Mouse (Mus musculus) T-helper 2 cell (primary cell): Measurements from ENCODE around the gene Cacna2d3.

Experiments used
- in situ Hi-C: fragments of 300-600 bp; cut with MboI, MseI; formaldehyde crosslinking; loops from one replicate; pipeline ENCODE4 v1.15.1; 2025; ENCODE audit warnings: high pct_unique_total_duplicates

The Cacna2d3 gene

DNA sequence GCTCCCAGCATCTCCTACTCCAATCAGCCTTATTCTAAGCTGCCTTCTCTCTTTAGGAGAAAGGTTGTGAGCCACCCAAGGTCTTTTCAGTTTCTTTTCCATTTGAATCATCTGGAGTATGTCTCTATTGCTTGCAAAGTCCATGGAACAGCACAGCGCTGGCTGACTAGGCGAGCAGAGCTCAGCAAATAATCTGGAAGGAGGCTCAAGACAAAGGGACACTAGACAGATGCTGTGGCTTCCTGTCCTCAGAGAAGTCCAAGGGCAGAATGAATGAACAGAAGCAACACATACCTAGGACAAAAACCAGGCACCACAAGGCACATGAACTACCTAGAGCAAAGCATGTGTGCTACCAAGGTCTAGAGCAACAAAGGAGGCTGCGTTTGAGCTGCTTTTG lies 328.8 kb downstream of the Cacna2d3 start:
- in situ Hi-C loops, result no loop called here

GRCm38 (mm10) chr14:29391489-29391888 lies 330.2 kb downstream of the Cacna2d3 start:
- in situ Hi-C loops, result no loop called here

DNA sequence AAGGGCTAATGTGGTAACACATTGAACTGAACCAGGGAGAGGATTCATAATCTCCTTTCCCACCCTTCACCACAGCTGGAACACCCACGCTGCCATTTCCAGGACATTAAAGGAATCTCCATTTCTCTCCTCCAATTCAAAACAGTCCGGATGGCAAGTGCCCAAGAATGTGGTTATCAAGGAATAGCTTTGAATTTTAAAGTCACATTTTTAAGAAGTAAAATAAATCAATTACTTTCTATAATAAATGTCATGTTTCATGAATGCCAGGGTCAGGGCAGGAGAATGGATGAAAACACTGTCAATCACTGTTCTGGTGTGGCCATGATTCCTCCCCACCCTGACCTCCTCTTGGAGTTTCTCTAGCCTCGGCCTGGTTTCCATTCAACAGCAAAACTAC lies 333.9 kb downstream of the Cacna2d3 start:
- in situ Hi-C loops, result no loop called here

GRCm38 (mm10) chr14:29385500-29385899 lies 336.2 kb downstream of the Cacna2d3 start:
- in situ Hi-C loops, result no loop called here

GRCm38 (mm10) chr14:29382786-29383185 lies 338.9 kb downstream of the Cacna2d3 start:
- in situ Hi-C loops, result no loop called here

DNA sequence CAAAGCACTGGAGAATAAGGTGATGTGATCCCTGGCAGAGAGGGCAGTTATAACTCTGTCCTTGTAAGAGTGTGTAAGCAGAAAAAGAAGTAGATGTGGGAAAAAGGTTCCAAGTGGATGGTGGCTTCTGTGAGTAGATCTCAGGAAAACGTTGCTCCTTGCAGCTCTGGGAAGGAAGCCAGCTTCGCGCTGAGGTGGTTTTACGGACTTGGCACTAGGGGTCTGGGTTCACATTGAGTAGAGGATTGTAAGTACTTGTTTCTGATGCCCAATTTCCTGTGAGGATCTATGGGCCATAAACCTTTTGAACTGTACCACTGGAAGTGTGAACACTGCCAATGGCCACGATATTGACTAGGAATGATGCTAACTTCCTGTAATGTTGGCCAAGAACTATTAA lies 354.8 kb downstream of the Cacna2d3 start:
- in situ Hi-C loops, result no loop called here

DNA sequence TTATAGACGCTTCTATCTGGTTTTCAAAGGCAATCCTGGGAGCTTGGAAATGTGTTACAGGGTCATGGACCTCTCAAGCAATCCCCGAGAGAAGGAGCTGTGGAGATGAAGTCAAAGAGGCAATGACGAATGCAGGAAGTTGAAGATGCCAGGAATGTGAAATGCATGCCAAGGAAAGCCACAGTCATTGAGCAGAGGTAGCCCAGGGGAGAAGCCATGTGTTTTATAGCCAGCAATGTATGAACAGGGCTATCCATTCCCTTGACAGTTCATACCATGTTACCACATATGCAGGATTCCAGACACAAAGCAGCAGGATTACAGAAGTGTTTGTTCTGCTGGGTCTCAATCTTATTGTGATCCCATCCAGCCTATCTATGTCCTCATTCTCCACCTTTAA lies 359.2 kb downstream of the Cacna2d3 start:
- in situ Hi-C loops, result no loop called here

GRCm38 (mm10) chr14:29350627-29351026 lies 371.0 kb downstream of the Cacna2d3 start:
- in situ Hi-C loops, result no loop called here

GRCm38 (mm10) chr14:29341581-29341980 lies 380.1 kb downstream of the Cacna2d3 start:
- in situ Hi-C loops, result no loop called here

- in situ Hi-C loops, result no loop called here
Observed at GRCm38 (mm10) chr14:29340728-29341127, 380.9 kb downstream of the Cacna2d3 start.

DNA sequence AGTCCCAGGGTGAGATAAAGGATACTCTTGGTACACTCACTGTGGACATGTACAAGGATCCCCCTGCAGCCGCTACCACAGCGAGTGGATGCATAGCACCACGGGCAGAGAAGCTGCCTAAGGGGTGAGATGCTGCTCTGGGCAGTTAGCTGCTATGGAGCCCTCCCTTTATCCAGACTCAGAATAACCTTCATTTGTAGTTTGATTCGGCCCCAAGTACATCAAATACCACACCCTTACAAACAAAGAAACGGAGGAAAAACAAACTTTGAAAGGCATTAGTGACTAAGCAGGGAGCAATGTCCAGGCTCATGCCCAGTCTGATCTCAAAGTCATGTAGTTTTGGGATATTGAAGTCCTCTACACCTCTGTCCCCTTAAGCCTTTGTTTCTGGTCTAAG lies 386.8 kb downstream of the Cacna2d3 start:
- in situ Hi-C loops, result no loop called here

DNA sequence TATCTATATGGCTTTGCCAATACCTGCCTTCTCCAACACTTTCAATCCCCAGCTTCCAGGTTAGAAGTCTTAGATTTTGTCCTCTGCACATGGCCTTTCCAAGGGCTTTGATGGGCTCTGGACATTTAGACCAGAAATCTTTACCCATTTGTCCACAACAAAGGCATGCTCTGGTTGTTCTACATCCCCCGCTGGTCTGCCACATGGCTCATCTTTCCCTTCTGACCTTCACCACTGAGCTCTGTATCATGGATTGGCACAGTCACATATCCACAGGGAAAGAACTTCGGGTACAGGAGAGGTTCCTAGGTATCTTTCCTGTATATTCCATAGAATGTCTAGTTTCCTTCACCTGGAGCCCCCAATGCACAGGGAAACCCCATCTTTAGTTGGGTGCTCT lies 387.4 kb downstream of the Cacna2d3 start:
- in situ Hi-C loops, result no loop called here

DNA sequence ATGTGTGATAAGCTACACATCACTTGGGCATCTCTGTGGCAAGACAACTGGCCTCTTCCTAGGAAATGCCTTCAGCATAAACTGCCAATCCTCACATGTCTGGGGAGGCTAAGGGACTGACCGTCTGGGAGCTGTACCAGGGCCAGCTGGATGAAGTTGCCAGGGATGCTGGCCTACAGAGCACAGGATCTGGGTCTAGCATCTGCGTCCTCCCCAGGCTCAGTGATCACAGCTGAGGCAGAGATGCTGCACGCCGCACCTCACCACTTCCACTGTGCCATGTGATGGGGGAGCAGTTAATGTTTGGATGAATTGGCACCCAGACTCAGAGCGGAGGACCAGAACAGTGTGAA lies 397.3 kb downstream of the Cacna2d3 start:
- in situ Hi-C loops, result no loop called here

DNA sequence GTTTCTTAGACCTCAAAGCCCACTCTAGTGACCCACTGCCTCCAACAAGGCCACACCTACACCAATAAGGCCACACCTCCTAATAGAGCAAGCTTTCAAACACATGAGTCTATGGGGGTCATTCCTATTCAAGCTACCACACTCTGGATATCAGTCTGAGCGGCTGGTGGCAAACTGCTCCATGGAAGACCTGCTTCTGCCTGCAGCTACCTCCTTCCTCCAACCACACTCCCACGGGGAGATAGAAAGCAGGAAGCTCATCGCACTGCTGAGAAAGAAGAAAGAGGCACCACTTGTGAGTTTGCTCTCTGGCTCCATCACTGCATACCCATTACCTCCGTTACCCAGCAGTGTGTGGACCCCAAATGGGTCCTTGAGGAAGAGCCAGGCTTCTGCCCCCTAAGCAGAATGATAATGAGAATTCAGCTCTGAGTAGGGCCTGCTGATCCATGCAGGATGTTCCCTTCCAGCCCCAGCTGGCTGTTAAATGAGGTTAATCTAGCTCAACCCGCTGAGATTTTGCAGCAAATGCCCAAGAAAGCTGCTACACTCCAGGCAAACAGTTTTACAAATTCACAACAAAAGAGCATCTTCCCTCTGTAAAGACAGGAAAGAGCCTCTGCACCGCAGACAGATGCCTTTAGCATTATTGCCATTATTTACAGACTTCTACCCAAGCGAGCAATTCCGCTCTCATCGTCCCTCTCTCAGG lies 397.8 kb downstream of the Cacna2d3 start:
- in situ Hi-C loops, result no loop called here

- in situ Hi-C loops, result no loop called here
Observed at GRCm38 (mm10) chr14:29313431-29313830, 408.2 kb downstream of the Cacna2d3 start.

DNA sequence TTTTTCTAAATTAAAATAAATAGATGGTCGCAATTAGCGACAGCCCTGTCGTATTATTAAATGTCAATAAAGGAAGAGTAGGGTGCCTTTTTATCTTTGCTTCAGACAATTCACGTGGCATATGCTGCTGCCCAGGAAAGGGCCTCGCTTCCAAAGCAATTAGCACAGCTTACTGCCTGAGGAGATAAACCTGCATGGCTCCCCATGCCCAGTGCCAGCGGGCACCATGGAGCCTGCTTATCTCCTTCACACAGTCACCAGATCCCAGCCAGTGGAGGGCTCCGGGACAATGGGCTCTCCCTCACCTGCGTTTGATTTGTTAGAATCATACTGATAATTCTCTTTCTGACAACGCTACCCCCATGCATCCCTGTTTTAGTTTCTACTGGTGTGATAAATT lies 416.0 kb downstream of the Cacna2d3 start:
- in situ Hi-C loops, result no loop called here

GRCm38 (mm10) chr14:29296185-29296754 lies 425.4 kb downstream of the Cacna2d3 start:
- in situ Hi-C loops, result no loop called here

- in situ Hi-C loops, result no loop called here
Observed at GRCm38 (mm10) chr14:29278901-29279300, 442.8 kb downstream of the Cacna2d3 start.

GRCm38 (mm10) chr14:29278401-29278800 lies 443.3 kb downstream of the Cacna2d3 start:
- in situ Hi-C loops, result no loop called here

DNA sequence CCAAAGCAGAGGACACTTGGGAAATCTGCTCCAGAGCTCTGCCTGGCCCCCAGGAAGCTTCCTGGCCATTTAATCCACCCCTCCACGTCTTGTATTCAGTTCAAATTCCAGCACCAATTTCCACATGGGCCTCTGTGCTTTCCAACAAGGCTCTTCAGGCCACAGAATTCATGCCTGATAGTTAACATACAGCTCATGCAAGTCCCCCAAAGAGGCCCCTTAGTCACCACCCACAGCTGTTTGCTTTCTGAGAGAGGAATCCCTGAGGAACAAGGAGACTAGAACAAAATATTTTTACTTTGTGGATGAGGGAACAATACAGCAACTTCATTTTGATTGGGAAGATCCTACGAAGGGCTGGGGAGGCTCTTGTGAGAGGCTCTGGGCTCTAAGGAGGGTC lies 444.0 kb downstream of the Cacna2d3 start:
- in situ Hi-C loops, result no loop called here

DNA sequence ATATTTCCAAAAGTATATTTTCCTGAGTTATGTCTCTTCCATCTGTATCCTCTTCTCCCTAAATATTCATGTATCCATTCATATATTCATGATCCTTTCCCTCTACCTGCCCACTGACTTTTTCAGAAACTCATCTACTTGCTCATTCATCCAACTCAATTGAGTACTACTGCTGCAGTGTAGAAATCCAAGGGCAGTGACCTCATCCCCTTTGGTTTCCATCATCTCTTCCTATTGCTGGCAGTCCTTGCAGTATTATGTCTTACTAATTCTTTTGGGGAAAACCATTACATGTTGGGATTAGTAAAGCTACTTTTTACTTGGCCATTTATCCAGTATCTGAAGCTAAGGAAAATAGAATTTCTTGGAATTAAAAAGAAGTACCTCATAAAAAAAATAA lies 447.8 kb downstream of the Cacna2d3 start:
- in situ Hi-C loops, result no loop called here

- in situ Hi-C loops, result no loop called here
Observed at GRCm38 (mm10) chr14:29270541-29270940, 451.1 kb downstream of the Cacna2d3 start.

GRCm38 (mm10) chr14:29269816-29270215 lies 451.8 kb downstream of the Cacna2d3 start:
- in situ Hi-C loops, result no loop called here

DNA sequence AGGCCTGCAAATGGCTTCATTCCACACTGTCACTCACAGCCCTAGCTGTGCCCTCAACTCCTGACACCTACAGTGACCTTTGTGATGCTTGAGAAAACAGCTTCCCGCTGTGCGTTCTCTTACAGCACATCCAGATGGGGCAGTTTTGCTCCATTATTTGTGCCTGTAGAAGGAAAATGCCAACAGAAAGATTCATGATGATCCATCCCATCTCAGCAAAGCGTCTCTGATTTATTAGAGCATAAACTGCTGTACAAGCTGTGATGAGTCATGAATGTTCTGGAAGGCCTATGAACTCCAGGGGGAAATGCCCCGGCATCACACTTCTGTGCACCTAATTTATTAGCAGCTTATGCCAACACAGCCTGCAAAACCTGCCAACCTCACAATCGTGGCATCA lies 453.1 kb downstream of the Cacna2d3 start:
- in situ Hi-C loops, result no loop called here
